Mouse (Mus musculus): ENCODE measurements around the gene Vmn2r115. TPM values are rescaled to one million over a fixed set of nuclear protein-coding genes. Genes with fewer than 3 reads are reported as not detected.
"Not testable (repeated sequence)": the region's sequence is repeated elsewhere in the genome, so short reads cannot be mapped to it uniquely, and the experiment has no call there.

Vmn2r115 gene
- not detected in 2 replicates for polyA plus RNA-seq (2011; ENCODE audit: insufficient read length, low read depth, missing spikeins)

DNA sequence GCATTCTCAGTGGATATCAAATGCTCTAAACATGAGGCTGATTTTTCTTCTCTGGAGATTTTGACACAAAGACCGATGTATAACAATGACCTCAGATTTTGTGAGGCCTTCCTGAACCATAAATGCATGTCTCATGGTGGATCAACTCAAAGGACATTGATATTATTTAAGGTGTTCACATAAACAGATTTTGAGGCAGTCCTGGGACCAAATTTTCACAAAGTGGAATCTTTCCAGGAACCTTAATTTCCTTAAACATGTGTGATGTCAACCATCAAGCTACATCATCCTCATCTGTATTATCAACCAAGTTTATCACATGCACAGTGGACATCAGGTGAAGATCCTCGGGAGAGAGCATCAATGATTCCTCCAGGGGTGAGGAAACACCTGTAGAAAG, at the start of gene Vmn2r115:
Gene Vmn2r115, plus strand, starts transcription at position 301 of the 400 bp plus-strand sequence.
- not testable (repeated sequence) for H3K4me3 ChIP-seq (ENCODE audit: insufficient read depth, low read length); H3K27ac ChIP-seq (ENCODE audit: insufficient read depth, low read length); H3K4me1 ChIP-seq (ENCODE audit: control insufficient read depth, insufficient read depth, low read length)

DNA sequence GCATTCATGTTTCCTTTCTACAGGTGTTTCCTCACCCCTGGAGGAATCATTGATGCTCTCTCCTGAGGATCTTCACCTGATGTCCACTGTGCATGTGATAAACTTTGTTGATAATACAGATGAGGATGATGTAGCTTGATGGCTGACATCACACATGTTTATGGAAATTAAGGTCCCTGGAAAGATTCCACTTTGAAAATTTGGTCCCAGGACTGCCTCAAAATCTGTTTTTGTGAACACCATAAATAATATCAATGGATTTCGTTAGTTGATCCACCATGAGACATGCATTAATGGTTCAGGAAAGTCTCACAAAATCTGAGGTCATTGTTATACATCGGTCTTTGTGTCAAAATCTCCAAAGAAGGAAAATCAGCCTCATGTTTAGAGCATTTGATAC, 31.1 kb upstream of the Vmn2r115 start, which contains the start of gene Vmn2r114:
Gene Vmn2r114, minus strand, starts transcription at position 101 of the 400 bp plus-strand sequence.
- not testable (repeated sequence) for H3K27ac ChIP-seq (ENCODE audit: insufficient read depth, low read length); H3K4me3 ChIP-seq (ENCODE audit: insufficient read depth, low read length); H3K4me1 ChIP-seq (ENCODE audit: control insufficient read depth, insufficient read depth, low read length)

DNA sequence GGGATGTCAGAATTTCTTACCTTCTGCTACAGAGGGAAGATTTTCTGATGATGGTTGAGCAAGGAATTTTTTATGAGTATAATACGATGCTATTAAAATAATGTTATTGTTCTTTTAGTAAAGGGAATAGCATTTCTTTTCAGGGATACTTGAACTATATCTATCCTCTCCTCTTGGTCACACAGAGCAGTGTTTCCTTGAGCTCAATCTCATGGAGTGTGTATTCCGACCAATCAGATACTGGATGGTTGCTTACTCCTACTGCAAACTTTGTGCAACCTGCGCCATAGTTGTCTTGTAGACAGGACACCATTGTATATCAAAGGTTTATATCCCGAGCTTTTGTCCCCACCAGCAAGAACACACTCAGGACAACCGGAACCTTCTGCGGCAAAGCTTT, 12.9 kb upstream of the Vmn2r115 start:
- Histone ChIP-seq H3K4me1 (ENCODE audit: control insufficient read depth, insufficient read depth, low read length) (no peaks in the 10 kb centered on the region), H3K4me3 (ENCODE audit: insufficient read depth, low read length) (no peak overlapping the region), H3K27ac (ENCODE audit: insufficient read depth, low read length) (no peak overlapping the region)
- TF ChIP-seq POLR2A (IDR thresholded peaks at IDR 0.05; ENCODE audit: low read depth, low read length) (no peak), CTCF (IDR thresholded peaks at IDR 0.05; ENCODE audit: borderline replicate concordance, insufficient read depth, low read length) (no peak)

DNA sequence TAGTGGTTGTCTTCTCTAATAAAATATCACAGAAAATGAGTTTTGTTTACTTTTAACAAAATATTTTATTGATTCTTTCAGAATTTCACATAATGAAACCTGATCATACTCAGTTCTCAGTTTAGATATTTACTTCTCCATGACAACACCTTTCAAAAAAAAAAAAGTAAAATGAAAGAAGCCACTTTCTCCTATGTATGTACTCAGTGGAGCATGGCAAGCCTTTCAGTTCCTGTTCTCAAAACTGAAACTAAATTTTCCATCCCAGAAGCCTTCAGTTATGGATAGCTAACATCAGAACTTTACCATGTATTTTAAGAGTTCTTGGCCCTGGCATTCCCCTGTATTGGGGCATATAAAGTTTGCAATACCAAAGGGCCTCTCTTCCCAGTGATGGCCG, 8.1 kb downstream of the Vmn2r115 start:
- TF ChIP-seq POLR2A (IDR thresholded peaks at IDR 0.05; ENCODE audit: low read depth, low read length): no peak
- no peak for TF ChIP-seq CTCF (IDR thresholded peaks at IDR 0.05; ENCODE audit: borderline replicate concordance, insufficient read depth, low read length)
- H3K4me1 ChIP-seq (ENCODE audit: control insufficient read depth, insufficient read depth, low read length): no peaks in the 10 kb centered on the region
- no peak overlapping the region for H3K27ac ChIP-seq (ENCODE audit: insufficient read depth, low read length)
- H3K4me3 ChIP-seq (ENCODE audit: insufficient read depth, low read length): no peak overlapping the region

DNA sequence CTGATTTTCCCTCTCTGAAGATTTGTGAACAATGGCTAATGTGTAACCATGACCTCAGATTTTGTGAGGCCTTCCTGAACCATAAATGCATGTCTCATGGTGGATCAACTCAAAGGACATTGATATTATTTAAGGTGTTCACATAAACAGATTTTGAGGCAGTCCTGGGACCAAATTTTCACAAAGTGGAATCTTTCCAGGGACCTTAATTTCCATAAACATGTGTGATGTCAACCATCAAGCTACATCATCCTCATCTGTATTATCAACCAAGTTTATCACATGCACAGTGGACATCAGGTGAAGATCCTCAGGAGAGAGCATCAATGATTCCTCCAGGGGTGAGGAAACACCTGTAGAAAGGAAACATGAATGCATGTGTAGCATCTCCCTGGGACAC, 40.8 kb downstream of the Vmn2r115 start, which contains the start of gene Vmn2r116:
Gene Vmn2r116, plus strand, starts transcription at position 301 of the 400 bp plus-strand sequence.
- not testable (repeated sequence) for H3K4me3 ChIP-seq (ENCODE audit: insufficient read depth, low read length); H3K4me1 ChIP-seq (ENCODE audit: control insufficient read depth, insufficient read depth, low read length); H3K27ac ChIP-seq (ENCODE audit: insufficient read depth, low read length)

Other genes with a start within 250 kb of the Vmn2r115 start
- 7.6 and 11.0 TPM in 2 replicates for gene Zfp40, start 150.5 kb upstream of the Vmn2r115 start, polyA plus RNA-seq (2011; ENCODE audit: insufficient read length, low read depth, missing spikeins)
- gene Vmn2r114, start 31.2 kb upstream of the Vmn2r115 start, polyA plus RNA-seq (2011; ENCODE audit: insufficient read length, low read depth, missing spikeins): not detected in 2 replicates
- gene Vmn2r116, start 40.9 kb downstream of the Vmn2r115 start, polyA plus RNA-seq (2011; ENCODE audit: insufficient read length, low read depth, missing spikeins): not detected in 2 replicates
- gene Vmn2r117, start 136.0 kb downstream of the Vmn2r115 start, polyA plus RNA-seq (2011; ENCODE audit: insufficient read length, low read depth, missing spikeins): not detected in 2 replicates
- 6.5 TPM in 2 replicates for gene Zfp213, start 220.5 kb downstream of the Vmn2r115 start, polyA plus RNA-seq (2011; ENCODE audit: insufficient read length, low read depth, missing spikeins)